8 mouse cellular contexts compared by ENCODE assay signal in genomic region chrX:134058987-134059712, GRCm38 (mm10). TPM values are rescaled to one million over a fixed set of nuclear protein-coding genes. Genes with fewer than 3 reads are reported as not detected.
DNase-seq lines count a peak whose midpoint lies in the region; ATAC-seq and TF ChIP-seq lines count a peak whose summit lies in the region.

Gene Cstf2 (plus strand): TSS chrX:134059187.

- H3K27ac ChIP-seq in hindbrain, embryonic 14.5 days, result peak within 1 kb of the TSS; percentile 89

- no peaks in the 10 kb centered on the region for H3K9me3 ChIP-seq in hindbrain, embryonic 14.5 days (ENCODE audit: control insufficient read depth, low read length)

- TF ChIP-seq CTCF in Patski (IDR thresholded peaks at IDR 0.05), result no peak

- POLR2A ChIA-PET in Patski (lab: Charles Lee), result no interaction called here

- peak; percentile 95 for ATAC-seq in Patski
- peak; percentile 98 for ATAC-seq in hindbrain, embryonic 14.5 days (ENCODE audit: low FRiP score)

- DNase-seq in Patski (ENCODE audit: low read depth, low spot score), result peak; percentile 46
- peak; percentile 93 to 95 for DNase-seq in cerebellum, postnatal 14 days
- peak; percentile 71 to 83 for DNase-seq in frontal cortex, postnatal 25 days (ENCODE audit: low spot score in 2 of 2)
- peak; percentile 86 for DNase-seq in hindbrain, embryonic 14.5 days (ENCODE audit: low spot score)
- DNase-seq in layer of hippocampus, postnatal 36 days, result peak; percentile 91 to 93
- DNase-seq in lung, postnatal 36 days, result peak; percentile 95
- DNase-seq in retina, postnatal 1 day, result peak; percentile 94
- peak; percentile 87 to 89 for DNase-seq in urinary bladder, adult 18-20 months (ENCODE audit: low spot score in 2 of 2)

- peaks cover 14% of the 10 kb centered on the region; the same call in 1 of the 2 replicates for H3K36me3 ChIP-seq in hindbrain, embryonic 14.5 days (replicated peaks; ENCODE audit: control insufficient read depth, insufficient read depth)

- peak within 1 kb of the TSS; percentile 58 for H3K4me3 ChIP-seq in hindbrain, embryonic 14.5 days (replicated peaks; ENCODE audit: low read length)

- H3K4me1 ChIP-seq in hindbrain, embryonic 14.5 days (replicated peaks; ENCODE audit: control insufficient read depth, insufficient read depth, low read length), result no peaks in the 10 kb centered on the region; the same call in 1 of the 2 replicates

- H3K27me3 ChIP-seq in Patski, result peaks cover 11% of the 10 kb centered on the region
- H3K27me3 ChIP-seq in hindbrain, embryonic 14.5 days (ENCODE audit: control insufficient read depth, insufficient read depth, low read length), result no peaks in the 10 kb centered on the region

- 29% methylated on average over 57 of the region's 77 CpGs for WGBS in hindbrain, embryonic 14.5 days

- CTCF ChIA-PET in Patski (lab: Charles Lee), result interaction anchor here (1.5 kb wide), 1 partner anchor 112 kb away, joined by 5 read pairs; no protein-coding TSS in a partner anchor

- H3K9ac ChIP-seq in hindbrain, embryonic 14.5 days, result peak within 1 kb of the TSS; percentile 77

- in situ Hi-C loops in Patski (cut with MboI; ENCODE audit: low pct_unique_long_range_greater_than_20kb), result no loop called here

- peak within 1 kb of the TSS; percentile 50 for H3K4me2 ChIP-seq in hindbrain, embryonic 14.5 days (replicated peaks)

RNA-seq across cellular contexts. Expression of gene Cstf2, which starts in this region (rescaled TPM):
- 36.6 TPM for polyA plus RNA-seq in Patski (2021)
- 76.6 and 84.4 TPM in 2 replicates for polyA plus RNA-seq in hindbrain, embryonic 14.5 days (2014; fragmentation: Nextera tagmentation; extraction: Ambion mirVana)
- total RNA-seq in layer of hippocampus, postnatal 36 days (2021), result 100 to 1,000 TPM; 101 to 103 TPM

Comparison
In these comparisons a context has a peak if more than half of its experiments do, and no peak if none do; other contexts are left out.
1. Peak in every context shown above with its lines: DNase-seq, ATAC-seq, H3K4me3 ChIP-seq and H3K27ac ChIP-seq.